Mouse (Mus musculus) c-Kit-positive CD71-positive TER-119-positive erythroid progenitor cells, embryonic 14.5 days (primary cell): Measurements from ENCODE around the gene Gm20547.

Experiments used
- DNase-seq: peaks from one replicate; pipeline ENCODE4 v3.0.0-alpha.2; 2013; ENCODE audit warnings: low spot score

The Gm20547 gene

DNA sequence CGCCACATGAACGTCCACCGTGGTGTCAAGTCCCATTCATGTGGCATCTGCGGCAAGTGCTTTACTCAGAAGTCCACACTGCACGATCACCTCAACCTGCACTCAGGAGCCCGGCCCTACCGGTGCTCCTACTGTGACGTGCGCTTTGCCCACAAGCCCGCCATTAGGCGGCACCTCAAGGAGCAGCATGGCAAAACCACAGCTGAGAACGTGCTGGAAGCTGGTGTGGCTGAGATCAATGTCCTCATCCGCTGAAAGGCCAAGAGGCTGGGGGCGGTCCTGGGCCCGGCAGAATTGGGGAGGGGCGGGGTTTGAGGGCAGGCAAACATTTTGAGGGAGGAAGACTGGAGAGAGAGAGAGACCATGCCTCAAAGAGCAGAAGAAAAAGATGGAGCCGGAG lies 14.5 kb upstream of the Gm20547 start:
- no peak for DNase-seq

DNA sequence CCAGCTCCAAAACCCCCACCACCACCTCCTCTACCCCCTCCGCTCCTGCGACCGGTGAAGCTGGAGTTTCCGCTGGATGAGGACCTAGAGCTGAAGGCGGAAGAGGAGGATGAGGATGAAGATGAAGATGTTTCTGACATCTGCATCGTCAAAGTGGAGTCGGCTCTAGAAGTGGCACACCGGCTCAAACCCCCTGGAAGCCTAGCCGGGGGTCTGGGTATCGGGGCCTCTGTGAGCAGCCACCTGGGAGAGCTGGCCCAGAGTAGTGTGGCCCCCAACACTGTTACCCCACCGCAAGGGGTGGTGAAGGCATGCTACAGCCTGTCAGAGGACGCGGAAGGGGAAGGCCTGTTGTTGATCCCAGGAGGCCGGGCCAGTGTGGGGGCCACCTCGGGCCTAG lies 13.9 kb upstream of the Gm20547 start:
- no peak for DNase-seq

DNA sequence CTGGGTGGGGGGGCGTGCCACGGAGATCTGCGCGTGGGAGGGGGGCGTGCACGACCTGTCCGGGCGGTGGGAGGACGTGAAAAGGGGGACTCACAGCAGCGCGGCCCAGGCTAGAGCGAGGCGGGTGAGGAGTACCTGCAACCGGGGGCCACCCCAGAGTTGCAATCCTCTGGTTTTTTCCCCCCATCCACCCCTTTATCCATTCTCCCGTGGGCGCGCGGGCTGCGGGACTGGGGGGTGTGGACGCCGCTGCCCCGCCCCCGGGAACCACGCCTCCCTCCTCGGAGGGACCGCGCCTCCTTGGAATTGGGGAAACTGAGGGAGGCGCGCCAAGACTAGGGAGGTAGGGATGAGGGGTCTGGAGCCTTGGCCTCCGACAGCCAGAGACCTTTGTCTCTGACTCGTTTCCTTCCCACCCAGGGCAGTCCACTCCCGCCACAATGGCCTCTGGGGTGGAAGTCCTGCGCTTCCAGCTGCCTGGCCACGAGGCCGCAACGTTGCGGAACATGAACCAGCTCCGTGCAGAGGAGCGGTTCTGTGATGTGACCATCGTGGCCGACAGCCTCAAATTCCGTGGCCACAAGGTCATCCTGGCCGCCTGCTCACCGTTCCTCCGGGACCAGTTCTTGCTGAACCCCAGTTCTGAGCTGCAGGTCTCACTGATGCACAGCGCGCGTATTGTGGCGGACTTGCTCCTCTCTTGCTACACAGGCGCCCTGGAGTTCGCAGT lies 13.1 kb upstream of the Gm20547 start:
- no peak for DNase-seq

DNA sequence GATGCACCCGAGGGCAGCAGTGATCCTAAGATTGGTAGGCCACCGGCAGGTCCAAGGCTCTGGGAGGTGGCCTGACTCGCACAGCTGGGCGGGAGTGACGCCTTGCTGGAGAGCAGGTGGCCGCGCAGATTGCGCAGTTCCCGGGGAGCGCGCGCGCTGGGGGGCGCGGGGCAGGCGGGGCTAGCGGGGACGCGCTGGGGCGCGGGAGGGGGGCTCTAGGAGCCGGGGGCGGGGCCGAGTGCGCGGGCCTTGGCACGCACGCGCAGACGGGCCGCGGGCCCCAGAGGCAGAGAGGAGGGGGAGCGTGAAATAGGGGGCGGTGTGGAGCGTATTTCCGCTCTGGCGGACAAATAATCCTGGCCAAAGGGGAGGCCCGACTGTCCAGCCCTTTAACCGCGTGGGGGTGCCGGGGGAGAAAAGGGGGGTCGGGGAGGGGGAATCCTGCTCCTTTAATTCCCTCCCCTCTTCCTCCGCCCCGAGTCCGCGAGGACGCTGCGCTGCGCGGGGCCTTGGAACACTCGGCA lies 12.3 kb upstream of the Gm20547 start:
- DNase-seq, result peak; percentile 81

DNA sequence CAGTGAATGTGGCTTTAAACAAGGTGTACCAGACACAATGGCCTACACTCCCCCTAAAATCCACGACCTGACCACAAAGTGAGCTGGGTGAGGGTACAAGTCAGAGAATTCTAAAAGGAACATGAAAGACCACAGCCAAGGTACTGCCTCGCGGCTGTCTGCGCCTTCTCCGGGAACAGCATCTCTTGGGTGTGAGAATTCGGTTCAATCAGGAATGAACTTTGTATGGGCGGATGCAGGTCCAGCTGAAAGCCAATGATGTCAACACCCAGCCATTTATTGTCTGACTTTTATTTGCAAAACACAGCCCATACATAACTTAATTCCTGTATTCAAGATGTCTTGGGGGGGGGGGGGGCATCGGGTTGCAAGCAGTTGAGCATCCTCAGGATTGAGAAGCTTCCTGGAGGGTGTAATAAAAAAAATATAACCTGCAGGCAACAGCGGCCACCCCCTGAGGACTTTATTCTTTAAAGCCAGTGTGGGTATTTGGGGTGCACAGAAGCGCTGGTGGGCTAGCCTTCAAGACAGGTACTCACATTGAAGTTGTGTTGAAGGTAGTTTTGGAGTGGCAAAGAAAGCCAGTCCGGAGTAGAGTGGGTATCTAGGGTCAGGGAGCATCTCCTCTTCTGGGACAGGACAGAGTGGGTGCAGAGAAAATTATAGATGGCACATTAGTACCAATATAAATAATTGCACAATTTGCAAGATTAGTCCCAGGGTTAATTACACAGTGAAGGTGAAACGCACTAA lies 11.4 kb upstream of the Gm20547 start:
- DNase-seq, result no peak

DNA sequence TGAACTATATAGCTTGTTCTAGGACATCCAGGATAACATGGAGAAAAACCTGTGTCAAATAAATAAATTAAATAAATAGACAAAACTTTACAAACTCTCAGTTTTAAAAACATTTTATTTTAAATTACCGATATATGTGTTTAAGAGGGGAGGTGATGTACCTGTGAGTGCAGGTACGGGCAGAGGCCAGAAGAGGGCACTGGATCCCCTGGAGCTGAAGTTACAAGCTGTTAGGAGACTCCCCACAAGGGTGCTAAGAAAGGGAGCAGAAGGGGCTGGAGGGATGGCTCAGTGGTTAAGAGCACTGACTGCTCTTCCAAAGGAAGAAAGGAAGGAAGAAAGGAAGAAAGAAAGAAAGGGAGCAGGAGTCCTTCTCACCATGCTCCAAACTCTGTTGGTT lies 9.5 kb upstream of the Gm20547 start:
- no peak for DNase-seq

DNA sequence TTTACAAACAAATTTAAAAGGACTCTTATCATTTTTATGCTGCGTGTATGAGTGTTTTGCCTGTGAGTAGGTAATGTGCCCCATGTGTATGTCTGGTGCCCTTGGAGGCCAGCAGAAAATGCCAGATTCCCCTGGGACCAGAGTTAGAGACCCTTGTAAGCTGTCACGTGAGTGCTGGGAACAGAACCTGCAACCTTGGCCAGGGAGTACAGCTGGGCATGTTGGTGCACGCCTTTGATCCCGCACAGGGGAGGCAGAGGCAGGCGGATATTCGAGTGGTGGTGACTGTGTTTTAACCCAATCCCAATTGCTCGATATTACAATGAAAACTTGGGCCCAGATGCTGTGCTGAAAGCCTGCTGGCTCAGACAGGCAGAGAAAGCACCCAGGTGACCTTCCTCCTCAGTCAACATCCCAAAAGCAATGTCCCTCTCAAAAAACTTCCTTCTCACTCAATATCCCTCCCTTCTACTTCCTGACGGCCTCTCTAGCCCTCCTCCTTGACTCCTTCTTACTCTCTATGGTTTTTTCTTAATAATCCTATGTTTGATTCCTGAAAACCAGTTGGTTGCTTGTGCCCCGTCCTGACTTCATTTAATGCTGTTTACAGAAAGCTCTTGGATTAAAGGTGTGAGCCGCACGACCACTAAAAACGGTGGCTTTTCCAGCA lies 8.4 kb upstream of the Gm20547 start:
- DNase-seq, result no peak

DNA sequence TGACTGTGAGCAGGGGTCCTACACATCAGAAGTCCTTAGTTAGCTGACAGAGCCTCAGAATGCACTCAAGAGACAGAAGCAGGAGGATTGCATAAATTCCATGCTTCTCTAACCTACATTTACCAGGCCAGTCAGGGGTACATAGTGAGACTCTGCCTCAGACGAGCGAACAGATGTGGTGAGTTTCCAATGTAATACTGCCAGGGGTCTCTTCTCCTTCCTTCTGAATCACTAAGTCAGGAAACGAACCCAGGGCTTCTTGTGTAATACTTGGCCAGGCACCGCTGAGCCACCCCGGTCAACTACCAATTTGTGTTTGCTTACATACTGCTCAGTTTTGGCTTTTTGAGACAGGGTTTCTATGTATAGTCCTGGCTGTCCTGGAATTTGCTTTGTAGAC lies 6.1 kb upstream of the Gm20547 start:
- DNase-seq, result no peak

DNA sequence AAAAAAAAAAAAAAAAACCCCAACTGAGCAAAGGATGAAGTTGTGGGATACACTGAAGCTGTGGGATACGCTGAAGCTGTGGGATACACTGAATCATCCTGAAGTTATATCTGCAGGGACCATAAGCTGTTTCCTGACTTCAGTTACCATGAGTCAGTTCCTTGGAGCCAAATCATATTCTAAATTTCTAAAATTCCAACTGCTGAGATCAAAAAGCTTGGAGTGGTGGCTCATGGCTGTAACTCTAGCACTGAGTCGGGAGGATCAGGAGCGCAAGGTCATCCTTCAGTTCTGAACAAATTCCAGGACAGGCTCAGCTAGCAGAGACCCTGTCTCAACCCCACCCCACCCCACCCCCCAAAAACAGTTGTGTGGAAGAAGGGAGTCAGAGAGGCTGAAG lies 3.8 kb upstream of the Gm20547 start:
- DNase-seq, result no peak

DNA sequence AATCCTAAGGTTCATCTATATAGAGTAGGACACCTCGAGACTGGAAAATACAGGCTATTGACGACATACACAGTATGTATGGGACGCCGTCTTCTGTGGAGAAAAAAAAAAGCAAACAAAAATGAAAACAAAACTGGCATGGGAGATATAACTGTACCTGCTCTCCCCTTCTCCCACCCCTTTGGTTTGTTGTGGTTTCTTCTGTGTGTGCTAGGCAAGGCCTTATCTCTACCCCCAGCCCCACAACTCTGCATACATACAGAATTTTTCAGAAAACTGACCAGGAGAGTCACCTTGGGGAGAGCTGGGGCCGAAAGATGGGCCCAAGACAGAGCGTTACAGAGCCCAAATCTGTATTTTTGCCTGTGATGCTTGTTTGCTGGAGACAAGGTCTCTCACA lies 2.9 kb upstream of the Gm20547 start:
- DNase-seq, result no peak

DNA sequence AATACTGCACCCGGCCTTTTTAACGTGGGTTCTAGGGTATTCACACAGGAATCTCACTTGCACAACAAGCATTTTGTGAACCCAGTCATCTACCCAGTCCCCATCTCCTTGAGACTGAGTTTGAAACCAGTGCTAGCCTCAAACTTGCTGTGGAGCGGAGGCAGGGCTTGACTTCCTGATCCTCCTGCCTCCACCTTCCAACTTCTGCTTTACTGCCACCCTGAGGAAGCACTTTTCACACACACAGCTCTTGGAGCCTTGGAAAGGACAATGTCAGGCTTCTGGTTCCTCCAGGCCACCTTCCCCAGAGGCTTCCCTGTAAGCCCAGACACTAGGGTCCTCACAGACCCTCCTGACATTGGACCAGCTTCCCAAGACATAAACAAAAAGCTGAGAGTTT lies 1.5 kb upstream of the Gm20547 start:
- DNase-seq, result no peak

DNA sequence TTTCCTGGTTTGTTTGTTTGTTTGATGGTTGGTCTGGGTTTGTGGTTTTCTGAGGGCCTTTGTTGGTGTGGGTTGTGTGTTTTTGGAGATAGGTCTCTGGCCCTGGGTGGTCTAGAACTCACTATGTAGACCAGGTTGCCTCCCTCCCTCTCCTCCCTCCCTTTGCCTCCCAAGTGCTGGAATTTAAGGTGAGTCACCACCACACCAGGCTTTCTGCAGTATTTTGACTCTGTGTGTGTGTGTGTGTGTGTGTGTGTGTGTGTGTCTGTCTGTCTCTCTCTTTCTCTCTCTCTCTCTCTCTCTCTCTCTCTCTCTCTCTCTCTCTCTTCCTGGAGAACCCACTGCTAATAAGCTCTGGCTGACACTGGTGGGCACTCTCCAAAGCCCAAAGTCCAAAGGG lies 676 bp downstream of the Gm20547 start:
- no peak for DNase-seq

DNA sequence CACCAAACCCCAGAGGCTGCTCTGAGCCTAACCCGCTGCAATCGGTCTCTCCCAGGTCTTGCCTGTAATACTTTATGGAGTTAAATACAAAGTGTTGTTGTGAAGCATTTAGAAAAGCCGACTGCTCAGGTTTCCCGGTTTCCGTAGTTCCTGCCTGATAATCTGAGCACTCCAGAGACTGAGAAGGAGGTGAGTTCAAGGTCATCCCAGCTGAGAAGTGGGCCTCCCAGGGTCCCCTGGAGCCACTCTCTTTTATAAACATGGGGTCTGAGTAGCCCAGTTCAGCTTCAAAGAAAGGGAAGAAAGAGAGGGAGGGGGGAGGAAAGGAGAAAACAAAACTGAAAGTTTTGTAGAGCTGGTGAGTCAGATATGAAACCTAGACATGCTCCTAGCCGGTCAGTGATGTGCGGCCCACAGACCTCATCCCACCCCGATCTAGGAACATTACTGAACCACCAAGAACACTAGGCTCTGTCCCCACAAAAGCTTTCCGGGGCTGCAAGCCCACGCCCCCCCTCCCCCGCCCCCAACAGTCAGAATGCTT lies 2.4 kb downstream of the Gm20547 start, which contains the start of gene Zbtb12:
Gene Zbtb12 (plus strand): TSS at position 148 of the 544 bp plus-strand sequence.
- DNase-seq, result no peak

DNA sequence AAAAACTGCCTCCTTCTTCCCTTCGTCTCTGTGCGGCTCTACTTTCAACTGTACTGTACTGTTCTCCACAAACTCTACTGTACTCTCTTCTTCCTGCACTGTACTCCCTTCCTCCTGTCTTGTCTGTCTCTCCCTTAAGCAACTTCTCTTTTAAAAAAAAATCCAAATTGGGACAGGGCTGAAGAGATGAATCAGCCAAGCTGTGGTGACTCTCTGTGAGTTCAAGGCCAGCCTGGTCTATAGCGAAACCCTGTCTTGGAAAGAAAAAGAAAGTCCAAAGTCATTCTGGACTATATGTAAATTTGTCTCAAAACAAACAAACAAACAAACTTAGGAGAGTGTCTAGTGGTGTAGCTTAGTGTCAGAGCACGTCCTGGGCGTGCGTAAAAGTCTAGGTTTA lies 7.5 kb downstream of the Gm20547 start:
- no peak for DNase-seq

DNA sequence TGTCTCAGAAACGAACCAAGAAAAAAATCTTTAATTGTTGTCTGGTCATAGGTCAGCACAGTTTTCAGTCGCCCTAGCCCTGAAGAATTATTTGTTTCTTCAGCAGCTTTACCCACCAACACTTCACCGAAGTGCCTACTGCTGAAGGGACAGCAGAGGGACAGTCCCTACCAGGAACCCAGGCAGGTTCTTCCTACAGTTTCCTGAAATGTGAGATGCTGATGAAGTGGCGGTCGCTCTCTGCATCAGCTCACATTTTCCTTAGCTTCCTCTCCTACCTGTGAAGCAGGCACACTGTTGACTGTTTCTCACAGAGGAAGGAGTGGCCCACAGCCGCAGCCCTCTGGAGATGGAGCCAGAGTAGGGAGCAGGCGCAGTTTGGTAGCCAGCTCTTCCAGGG lies 15.9 kb downstream of the Gm20547 start:
- DNase-seq, result no peak

DNA sequence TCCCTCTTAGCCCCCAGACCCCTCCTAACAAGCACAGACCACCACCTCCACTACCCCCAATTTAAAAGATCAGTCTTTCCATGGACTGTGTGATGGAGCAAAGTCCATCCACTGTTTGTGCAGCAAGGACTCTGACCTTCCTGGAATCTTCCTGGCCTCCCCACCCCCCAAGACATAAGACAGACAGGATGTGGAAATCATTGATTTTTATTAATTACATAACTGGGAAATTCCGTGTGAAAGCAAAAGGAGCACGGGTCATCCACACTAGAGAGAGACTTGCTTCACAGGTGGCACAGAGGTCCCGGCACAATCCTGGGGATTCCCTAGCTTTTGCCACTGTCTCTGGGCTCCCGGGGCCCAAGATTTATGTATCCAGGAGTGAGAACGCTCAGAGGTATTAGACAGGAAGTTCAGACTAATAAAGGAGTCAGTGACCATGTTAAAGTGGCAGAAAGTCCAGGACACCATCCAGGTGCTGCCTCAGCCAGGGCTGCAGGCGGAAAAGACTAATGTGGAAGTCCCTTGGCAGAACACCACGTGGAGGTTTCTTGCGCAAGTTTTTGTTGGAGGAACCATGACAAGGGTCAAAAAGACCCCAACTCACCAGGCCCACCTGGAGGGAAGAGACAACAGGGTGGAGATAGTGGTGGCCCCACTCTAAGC lies 19.3 kb downstream of the Gm20547 start, which contains the start of gene Cfb:
Gene Cfb (minus strand): TSS at position 103 of the 666 bp plus-strand sequence.
- no peak for DNase-seq

DNA sequence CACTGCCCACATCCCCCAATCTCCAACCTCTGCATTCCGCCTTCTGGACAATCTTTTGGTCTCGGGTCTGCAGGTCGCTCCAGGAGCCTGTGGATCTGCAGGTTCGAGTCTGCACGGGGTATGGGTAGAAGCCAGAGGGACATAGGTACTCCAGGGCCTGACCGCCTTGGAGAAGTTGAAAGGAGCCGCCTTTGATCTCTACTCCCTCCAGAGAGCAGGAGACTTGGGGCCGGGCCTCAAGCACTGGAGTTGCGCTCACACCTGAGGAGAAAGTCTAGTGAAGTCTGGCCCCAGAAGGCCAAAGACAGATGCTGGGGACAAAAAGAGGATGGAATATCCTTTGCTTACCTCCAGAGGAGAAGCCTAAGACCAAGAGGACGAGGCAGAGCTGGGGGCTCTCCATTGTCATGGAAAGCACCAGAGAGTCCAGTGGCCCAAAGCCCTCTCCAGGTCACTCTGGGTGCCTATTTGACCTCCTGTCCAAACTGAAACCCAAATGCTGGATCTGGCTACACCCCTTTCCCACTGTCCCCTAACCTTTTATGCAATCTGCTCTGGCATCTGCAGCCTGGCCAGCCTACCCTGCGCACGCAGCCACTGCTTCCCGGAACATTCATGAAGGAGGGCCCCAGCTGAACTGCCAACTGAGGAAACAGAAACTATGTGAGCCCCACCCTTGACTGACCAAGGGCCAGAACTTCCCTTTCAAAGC lies 20.0 kb downstream of the Gm20547 start:
- no peak for DNase-seq

DNA sequence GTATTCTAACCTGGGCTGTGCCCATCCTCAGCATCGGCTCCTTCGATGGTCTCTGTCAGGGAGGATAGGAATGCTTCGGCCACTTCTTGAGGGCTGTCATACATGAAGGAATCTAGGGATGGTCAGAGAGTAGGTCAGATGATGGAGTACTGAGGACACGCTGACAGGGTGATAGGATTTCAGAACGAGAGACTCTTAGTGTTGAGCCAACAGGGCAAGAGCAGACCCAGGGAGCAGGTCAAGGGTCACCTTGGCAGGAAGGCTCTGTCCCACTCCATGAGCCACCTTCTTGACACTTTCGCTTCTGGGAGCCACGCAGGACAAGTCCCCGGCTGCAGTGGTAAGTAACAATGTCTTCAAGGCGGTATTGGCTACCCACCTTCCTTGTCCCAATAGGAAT lies 21.3 kb downstream of the Gm20547 start:
- DNase-seq, result no peak

DNA sequence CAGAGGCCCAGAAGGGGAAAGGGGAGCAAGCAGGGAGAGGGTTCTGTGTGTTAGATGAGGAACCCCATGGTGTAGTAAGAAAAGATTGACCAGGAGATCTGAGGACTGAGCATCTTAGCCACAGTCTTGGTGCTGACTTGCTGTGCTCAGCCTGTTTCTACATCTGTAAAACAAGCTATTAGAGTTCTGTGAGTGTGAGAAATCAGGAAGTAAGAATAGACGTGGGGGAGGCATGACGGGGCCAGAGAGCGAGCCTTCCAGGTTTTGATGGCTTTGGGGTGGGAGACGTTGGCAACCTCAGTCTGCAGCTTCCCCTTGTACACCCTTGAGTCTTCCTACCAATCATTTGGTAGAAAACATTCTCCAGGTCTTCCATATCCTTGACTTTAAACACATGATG lies 23.2 kb downstream of the Gm20547 start:
- no peak for DNase-seq

DNA sequence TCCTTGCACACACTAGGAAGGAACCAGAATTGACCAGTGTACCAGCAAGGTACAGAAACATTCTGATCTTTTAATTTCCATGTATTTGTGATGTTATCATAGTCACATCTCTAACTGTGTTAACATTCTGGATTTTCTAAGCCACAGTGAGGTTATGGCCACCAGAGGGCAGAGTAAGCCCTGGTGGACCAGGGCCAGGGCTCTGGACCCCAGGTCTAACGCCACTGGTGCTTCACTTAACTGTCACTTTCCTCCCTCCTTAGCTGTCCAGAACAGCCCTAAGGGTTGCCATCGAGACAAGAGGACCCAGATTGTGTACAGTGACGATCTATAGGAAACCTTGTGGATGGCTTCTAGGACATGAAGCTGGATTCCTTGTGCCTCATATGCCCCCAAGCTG lies 26.0 kb downstream of the Gm20547 start:
- peak; percentile 32 for DNase-seq

DNA sequence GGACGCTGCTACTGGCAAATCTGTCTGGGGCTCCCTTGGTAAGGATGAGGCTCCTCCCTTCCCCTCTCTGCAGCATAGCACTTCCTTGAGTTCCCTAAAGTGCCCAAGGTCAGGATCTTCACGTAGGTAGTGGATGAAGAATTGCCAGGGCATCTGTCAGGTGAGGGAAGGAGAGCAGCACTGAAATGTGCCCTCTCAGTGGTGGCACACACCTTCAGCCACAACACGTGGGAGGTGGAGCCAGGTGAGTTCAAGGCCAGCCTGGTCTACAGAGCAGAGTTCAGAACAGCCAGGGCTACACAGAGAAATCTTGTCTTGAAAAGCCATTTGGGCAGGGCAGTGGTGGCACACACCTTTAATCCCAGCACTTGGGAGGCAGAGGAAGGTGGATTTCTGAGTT lies 27.1 kb downstream of the Gm20547 start:
- DNase-seq, result no peak
